Mouse (Mus musculus): ENCODE measurements around the gene 9430015G10Rik. TPM values are rescaled to one million over a fixed set of nuclear protein-coding genes. Genes with fewer than 3 reads are reported as not detected.
"Not testable (repeated sequence)": the region's sequence is repeated elsewhere in the genome, so short reads cannot be mapped to it uniquely, and the experiment has no call there.

9430015G10Rik gene
- polyA plus RNA-seq, 1 experiment from 2014 or later, result 27.3 TPM

DNA sequence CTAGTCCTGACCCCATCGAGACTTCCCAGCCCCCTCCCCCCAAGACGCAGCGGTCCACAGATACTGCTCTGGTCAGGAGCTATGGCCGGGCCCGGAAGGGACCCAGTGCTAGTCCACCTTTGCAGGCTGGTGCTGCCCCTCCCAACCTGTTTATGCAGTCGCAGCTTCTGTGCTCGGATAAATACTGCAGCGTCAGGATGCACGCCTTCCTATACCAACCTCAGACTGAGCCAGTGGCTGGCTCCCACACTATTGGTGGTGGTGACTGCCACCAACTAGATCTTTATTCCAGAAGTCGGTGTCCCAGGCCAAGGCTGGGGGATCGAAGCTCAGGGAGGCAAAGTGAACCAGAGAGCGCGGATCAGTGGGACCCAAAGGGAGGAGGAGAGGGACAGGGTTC lies 25.3 kb downstream of the 9430015G10Rik start:
- Histone ChIP-seq H3K4me3 (replicated peaks) (no peak overlapping the region), H3K36me3 (no peaks in the 10 kb centered on the region), H3K27me3 (replicated peaks) (no peaks in the 10 kb centered on the region), H3K9ac (no peak overlapping the region), H3K9me3 (no peaks in the 10 kb centered on the region), H3K27ac (no peak overlapping the region; the same call in 1 of the 2 replicates), H3K4me1 (0 out of 2 replicates have a peak, but pooled peaks cover 7% of the 10 kb centered on the region), H3K4me2 (no peak overlapping the region)
- no peak for ATAC-seq (ENCODE audit: insufficient read depth, low FRiP score, low read depth)
- WGBS, result 93% methylated on average over 13 of the region's 13 CpGs

DNA sequence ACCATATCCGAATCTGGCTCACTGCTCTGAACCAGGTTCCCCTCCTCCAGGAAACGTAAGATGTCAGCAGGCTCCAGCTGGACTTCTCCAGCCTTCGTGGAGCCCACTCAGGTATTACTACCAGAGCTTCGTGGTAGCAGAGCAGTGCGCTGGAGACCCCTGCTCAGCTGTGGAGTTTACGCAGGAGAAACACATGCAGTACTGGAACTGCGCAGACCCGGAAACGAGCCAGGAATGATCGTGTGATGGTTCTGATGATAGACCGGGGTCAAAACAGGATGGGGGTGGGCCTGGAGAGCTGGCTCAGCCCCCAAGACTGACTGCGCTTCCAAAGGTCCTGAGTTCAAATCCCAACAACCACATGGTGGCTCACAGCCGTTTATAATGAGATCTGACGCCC lies 26.0 kb downstream of the 9430015G10Rik start:
- ATAC-seq (ENCODE audit: insufficient read depth, low FRiP score, low read depth), result no peak
- no peak overlapping the region for H3K4me2 ChIP-seq
- no peak overlapping the region for H3K9ac ChIP-seq
- 0 out of 2 replicates have a peak, but pooled peaks cover 7% of the 10 kb centered on the region for H3K4me1 ChIP-seq
- no peaks in the 10 kb centered on the region for H3K27me3 ChIP-seq (replicated peaks)
- H3K4me3 ChIP-seq (replicated peaks), result no peak overlapping the region
- H3K27ac ChIP-seq, result no peak overlapping the region
- H3K36me3 ChIP-seq, result no peaks in the 10 kb centered on the region
- no peaks in the 10 kb centered on the region for H3K9me3 ChIP-seq
- WGBS, result 94% methylated on average over 14 of the region's 14 CpGs

DNA sequence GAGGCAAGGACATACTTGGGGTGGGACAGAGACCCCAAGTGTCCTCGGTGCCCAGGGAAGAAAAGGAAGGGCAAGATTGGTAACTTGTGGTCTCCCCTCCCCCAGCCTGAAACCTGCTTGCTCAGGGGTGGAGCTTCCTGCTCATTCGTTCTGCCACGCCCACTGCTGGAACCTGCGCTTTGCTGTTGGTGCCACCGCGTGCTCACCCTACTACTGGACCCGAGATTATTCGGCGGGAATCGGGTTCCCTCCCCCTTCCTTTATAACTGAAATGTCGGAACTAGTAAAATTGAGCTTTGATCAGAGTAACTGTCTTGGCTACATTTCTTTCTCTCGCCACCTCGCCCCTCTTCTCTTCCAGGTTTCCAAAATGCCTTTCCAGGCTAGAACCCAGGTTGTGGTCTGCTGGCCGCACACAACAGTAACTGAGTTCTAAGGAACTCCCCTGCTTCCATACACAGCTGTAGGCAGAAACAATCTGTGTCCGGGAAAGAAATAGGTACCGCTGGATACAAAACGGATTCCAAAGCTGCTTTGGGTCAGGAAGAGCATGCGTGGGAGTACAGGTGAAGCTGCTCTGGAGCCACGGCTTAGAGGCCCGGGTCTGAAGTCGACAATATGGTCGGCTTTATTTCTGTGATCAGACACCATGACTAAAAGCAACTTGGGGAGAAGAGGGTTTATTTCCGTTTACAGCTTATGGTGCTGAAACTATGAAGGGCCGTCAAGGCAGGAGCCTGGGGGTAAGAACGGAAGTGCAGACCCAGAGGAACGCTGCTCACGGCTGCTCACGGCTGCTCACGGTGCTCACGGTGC lies 26.7 kb downstream of the 9430015G10Rik start:
- 91% methylated on average over 30 of the region's 30 CpGs for WGBS
- no peaks in the 10 kb centered on the region for H3K27me3 ChIP-seq (replicated peaks)
- H3K4me1 ChIP-seq, result 0 out of 2 replicates have a peak, but pooled peaks cover 7% of the 10 kb centered on the region
- H3K9ac ChIP-seq, result no peak overlapping the region
- H3K4me2 ChIP-seq, result no peak overlapping the region
- H3K4me3 ChIP-seq (replicated peaks), result no peak overlapping the region
- no peaks in the 10 kb centered on the region for H3K9me3 ChIP-seq
- no peaks in the 10 kb centered on the region for H3K36me3 ChIP-seq
- H3K27ac ChIP-seq, result no peak overlapping the region
- no peak for ATAC-seq (ENCODE audit: insufficient read depth, low FRiP score, low read depth)

DNA sequence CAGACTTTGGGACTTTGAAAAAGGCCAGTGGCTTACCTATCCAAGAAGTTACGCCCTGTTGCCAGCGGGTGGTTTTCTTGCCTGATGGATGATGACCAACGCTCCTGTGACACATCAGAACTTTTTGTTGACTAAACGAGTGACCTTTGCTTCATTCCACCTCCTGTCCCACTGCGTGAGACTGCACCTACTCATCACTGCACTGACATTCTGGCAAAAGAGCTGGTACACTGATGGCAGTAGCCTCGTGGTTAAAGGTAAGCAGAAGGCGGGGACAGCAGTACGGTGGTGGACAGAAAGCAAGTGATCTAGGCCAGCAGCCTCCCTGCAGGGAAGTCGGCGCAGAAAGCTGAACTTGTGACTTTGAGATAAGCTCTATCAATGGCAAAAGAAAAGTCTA lies 41.1 kb downstream of the 9430015G10Rik start:
- 76% methylated on average over 10 of the region's 10 CpGs for WGBS

DNA sequence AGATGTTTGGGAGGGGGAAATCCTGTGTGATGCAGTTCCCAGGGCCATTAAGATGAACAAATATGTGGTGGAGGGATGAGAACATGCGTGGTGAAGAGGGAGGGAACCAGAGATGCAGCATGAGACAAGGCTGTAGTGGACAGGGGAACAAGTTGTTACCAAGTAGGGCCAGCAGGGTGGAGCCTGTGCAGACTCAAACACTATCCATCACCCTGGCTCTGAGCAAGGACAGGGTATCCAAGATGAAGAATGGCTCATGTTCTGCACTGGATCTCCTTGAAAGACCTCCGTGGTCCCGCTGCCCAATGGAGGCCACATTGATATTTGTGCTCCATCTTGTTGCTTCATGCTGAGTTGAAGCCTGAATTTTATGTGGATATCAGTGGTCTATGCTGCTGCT lies 45.0 kb downstream of the 9430015G10Rik start:
- Histone ChIP-seq H3K4me2 (no peak overlapping the region), H3K9ac (no peak overlapping the region), H3K4me3 (replicated peaks) (no peak overlapping the region), H3K4me1 (no peaks in the 10 kb centered on the region), H3K27ac (no peak overlapping the region), H3K36me3 (no peaks in the 10 kb centered on the region), H3K27me3 (replicated peaks) (no peaks in the 10 kb centered on the region), H3K9me3 (no peaks in the 10 kb centered on the region)
- no peak for ATAC-seq (ENCODE audit: insufficient read depth, low FRiP score, low read depth)
- whole genome bisulfite sequencing, result 82% methylated on average over 3 of the region's 3 CpGs

More for the DNA sequence above, 41.1 kb downstream of the 9430015G10Rik start:
- H3K27ac ChIP-seq; H3K36me3 ChIP-seq; ATAC-seq (ENCODE audit: insufficient read depth, low FRiP score, low read depth); H3K4me2 ChIP-seq; H3K9ac ChIP-seq; H3K4me1 ChIP-seq; H3K4me3 ChIP-seq (replicated peaks); H3K9me3 ChIP-seq; H3K27me3 ChIP-seq (replicated peaks): not testable (repeated sequence)

DNA sequence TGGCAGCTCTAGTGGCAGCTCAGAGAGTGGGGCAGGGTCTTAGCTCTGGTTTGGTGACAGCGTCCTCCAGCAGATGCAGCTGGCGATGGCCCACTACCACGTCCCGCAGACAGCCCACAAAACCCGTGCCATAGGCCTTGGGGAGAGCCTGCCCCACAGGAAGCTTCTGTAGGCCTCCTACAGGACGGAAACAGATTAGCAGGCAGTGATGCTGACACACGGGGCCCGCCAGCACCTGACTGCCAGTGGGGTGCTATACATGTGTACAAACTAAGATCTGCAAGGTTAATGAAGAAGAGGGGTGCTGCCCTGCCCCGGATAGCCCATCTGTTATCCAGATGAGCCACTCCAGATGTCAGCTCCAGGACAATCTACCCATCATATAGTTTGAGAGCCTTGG lies 56.7 kb downstream of the 9430015G10Rik start:
- no peak overlapping the region for H3K4me2 ChIP-seq
- H3K4me3 ChIP-seq (replicated peaks), result no peak overlapping the region
- no peak overlapping the region for H3K9ac ChIP-seq
- H3K4me1 ChIP-seq, result no peaks in the 10 kb centered on the region
- H3K9me3 ChIP-seq, result 0 out of 2 replicates have a peak, but pooled peaks cover 3% of the 10 kb centered on the region
- WGBS, result 88% methylated on average over 9 of the region's 9 CpGs
- H3K27me3 ChIP-seq (replicated peaks), result no peaks in the 10 kb centered on the region
- peaks cover 77% of the 10 kb centered on the region for H3K36me3 ChIP-seq
- no peak overlapping the region for H3K27ac ChIP-seq
- ATAC-seq (ENCODE audit: insufficient read depth, low FRiP score, low read depth), result no peak

DNA sequence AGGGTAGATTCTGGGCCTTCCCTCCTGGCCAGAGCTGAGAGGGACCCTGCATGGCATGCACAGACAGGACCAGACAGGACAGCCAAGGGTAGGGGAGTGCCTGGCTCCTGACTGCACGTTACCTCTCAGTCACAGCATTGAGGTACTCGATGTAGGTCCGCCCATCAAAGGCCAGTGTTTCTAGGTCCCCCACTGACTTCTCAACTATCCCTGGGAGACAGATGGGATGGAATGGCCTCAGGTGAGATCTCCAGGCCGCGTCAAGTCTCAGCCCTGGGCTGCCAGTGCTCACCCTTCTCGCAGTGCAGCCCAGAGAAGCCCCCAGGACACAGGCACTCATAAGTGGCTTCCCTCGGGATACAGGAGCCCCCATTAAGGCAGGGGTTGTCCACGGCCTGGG lies 58.8 kb downstream of the 9430015G10Rik start:
- H3K36me3 ChIP-seq, result peaks cover 82% of the 10 kb centered on the region
- no peak overlapping the region for H3K9ac ChIP-seq
- no peaks in the 10 kb centered on the region for H3K9me3 ChIP-seq
- no peak for ATAC-seq (ENCODE audit: insufficient read depth, low FRiP score, low read depth)
- no peak overlapping the region for H3K4me3 ChIP-seq (replicated peaks)
- H3K4me1 ChIP-seq, result no peaks in the 10 kb centered on the region
- H3K4me2 ChIP-seq, result no peak overlapping the region
- WGBS, result 88% methylated on average over 8 of the region's 8 CpGs
- no peaks in the 10 kb centered on the region for H3K27me3 ChIP-seq (replicated peaks)
- no peak overlapping the region for H3K27ac ChIP-seq

DNA sequence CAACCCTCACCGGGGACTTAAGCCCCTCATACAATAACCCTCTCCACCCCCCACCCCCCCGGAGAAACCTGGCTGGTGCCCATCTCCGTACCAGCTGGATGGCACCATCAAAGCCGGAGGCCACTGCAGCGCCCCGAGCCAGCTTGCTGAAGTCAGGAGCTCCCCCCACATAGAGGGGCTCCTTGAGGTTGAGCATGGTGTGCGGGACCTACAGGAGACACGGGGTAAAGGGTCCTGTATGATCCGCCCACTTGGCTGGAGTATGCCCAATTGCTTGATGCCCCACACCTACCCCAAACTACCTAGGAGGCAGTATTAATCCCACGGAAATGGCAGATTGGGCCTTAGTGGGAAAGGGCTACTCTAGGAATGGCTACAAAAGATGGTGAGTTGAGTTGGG lies 59.3 kb downstream of the 9430015G10Rik start:
- Histone ChIP-seq H3K9me3 (no peaks in the 10 kb centered on the region), H3K4me3 (replicated peaks) (no peak overlapping the region), H3K27me3 (replicated peaks) (no peaks in the 10 kb centered on the region), H3K9ac (no peak overlapping the region), H3K4me1 (no peaks in the 10 kb centered on the region), H3K27ac (no peak overlapping the region), H3K36me3 (peaks cover 83% of the 10 kb centered on the region), H3K4me2 (no peak overlapping the region)
- ATAC-seq (ENCODE audit: insufficient read depth, low FRiP score, low read depth), result no peak
- WGBS, result 91% methylated on average over 10 of the region's 10 CpGs

DNA sequence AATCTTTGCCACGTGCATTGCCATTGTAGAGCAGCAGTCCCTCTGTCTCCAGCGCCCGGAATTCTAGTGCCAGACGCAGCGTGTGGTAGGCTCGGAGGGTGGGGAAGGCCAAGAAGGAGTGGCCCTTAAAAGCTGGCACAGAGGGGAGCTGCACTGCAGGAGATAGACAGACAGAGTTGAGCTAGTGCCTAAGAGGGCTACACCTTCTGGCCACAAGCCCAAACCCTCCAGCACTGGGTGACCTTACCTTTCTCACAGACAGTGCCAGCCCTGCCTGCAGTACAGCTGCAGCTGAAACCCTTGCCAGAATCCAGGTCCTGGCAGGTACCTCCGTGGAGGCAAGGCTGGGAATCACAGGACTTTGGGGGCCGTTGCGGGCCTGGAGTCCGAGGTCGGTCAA lies 62.0 kb downstream of the 9430015G10Rik start:
- Histone ChIP-seq H3K27ac (no peak overlapping the region), H3K4me1 (no peaks in the 10 kb centered on the region), H3K36me3 (peaks cover 79% of the 10 kb centered on the region), H3K4me2 (no peak overlapping the region), H3K27me3 (replicated peaks) (no peaks in the 10 kb centered on the region), H3K9ac (no peak overlapping the region), H3K4me3 (replicated peaks) (no peak overlapping the region), H3K9me3 (no peaks in the 10 kb centered on the region)
- no peak for ATAC-seq (ENCODE audit: insufficient read depth, low FRiP score, low read depth)
- WGBS, result 94% methylated on average over 11 of the region's 11 CpGs

Other genes with a start within 250 kb of the 9430015G10Rik start
- gene Tas1r3, start 246.6 kb upstream of the 9430015G10Rik start, polyA plus RNA-seq (2015; fragmentation: Nextera tagmentation; extraction: Ambion mirVana), result 0.30 and 0.50 TPM in 2 replicates
- 14.7 and 15.7 TPM in 2 replicates for gene Cptp, start 240.5 kb upstream of the 9430015G10Rik start, polyA plus RNA-seq (2015; fragmentation: Nextera tagmentation; extraction: Ambion mirVana)
- 59.7 and 60.7 TPM in 2 replicates for gene Ints11, start 240.4 kb upstream of the 9430015G10Rik start, polyA plus RNA-seq (2015; fragmentation: Nextera tagmentation; extraction: Ambion mirVana)
- 51.2 and 51.9 TPM in 2 replicates for gene Pusl1, start 218.2 kb upstream of the 9430015G10Rik start, polyA plus RNA-seq (2015; fragmentation: Nextera tagmentation; extraction: Ambion mirVana)
- 17.0 and 17.5 TPM in 2 replicates for gene Acap3, start 218.2 kb upstream of the 9430015G10Rik start, polyA plus RNA-seq (2015; fragmentation: Nextera tagmentation; extraction: Ambion mirVana)
- gene Ube2j2, start 166.2 kb upstream of the 9430015G10Rik start, polyA plus RNA-seq (2015; fragmentation: Nextera tagmentation; extraction: Ambion mirVana), result 100 and 102 TPM in 2 replicates
- 46.2 and 49.1 TPM in 2 replicates for gene C1qtnf12, start 147.7 kb upstream of the 9430015G10Rik start, polyA plus RNA-seq (2015; fragmentation: Nextera tagmentation; extraction: Ambion mirVana)
- gene B3galt6, start 117.3 kb upstream of the 9430015G10Rik start, polyA plus RNA-seq (2015; fragmentation: Nextera tagmentation; extraction: Ambion mirVana), result 14.4 and 14.6 TPM in 2 replicates
- 154 and 168 TPM in 2 replicates for gene Sdf4, start 117.1 kb upstream of the 9430015G10Rik start, polyA plus RNA-seq (2015; fragmentation: Nextera tagmentation; extraction: Ambion mirVana)
- gene Tnfrsf4, start 96.1 kb upstream of the 9430015G10Rik start, polyA plus RNA-seq (2015; fragmentation: Nextera tagmentation; extraction: Ambion mirVana), result 0.64 and 1.1 TPM in 2 replicates
- gene Tnfrsf18, start 83.8 kb upstream of the 9430015G10Rik start, polyA plus RNA-seq (2015; fragmentation: Nextera tagmentation; extraction: Ambion mirVana), result 2.3 and 2.5 TPM in 2 replicates
- gene Ttll10, start 50.6 kb upstream of the 9430015G10Rik start, polyA plus RNA-seq (2015; fragmentation: Nextera tagmentation; extraction: Ambion mirVana), result 4.1 and 5.0 TPM in 2 replicates
- 0.39 and 0.44 TPM in 2 replicates for gene Rnf223, start 20.5 kb downstream of the 9430015G10Rik start, polyA plus RNA-seq (2015; fragmentation: Nextera tagmentation; extraction: Ambion mirVana)
- 61.7 and 67.8 TPM in 2 replicates for gene Agrn, start 87.5 kb downstream of the 9430015G10Rik start, polyA plus RNA-seq (2015; fragmentation: Nextera tagmentation; extraction: Ambion mirVana)
- gene Isg15, start 90.8 kb downstream of the 9430015G10Rik start, polyA plus RNA-seq (2015; fragmentation: Nextera tagmentation; extraction: Ambion mirVana), result 3.2 and 4.8 TPM in 2 replicates
- 3.0 TPM in 2 replicates for gene AW011738, start 93.3 kb downstream of the 9430015G10Rik start, polyA plus RNA-seq (2015; fragmentation: Nextera tagmentation; extraction: Ambion mirVana)
- 0.61 and 0.99 TPM in 2 replicates for gene Perm1, start 105.9 kb downstream of the 9430015G10Rik start, polyA plus RNA-seq (2015; fragmentation: Nextera tagmentation; extraction: Ambion mirVana)
- 20.0 and 22.1 TPM in 2 replicates for gene Plekhn1, start 124.9 kb downstream of the 9430015G10Rik start, polyA plus RNA-seq (2015; fragmentation: Nextera tagmentation; extraction: Ambion mirVana)
- 72.0 and 75.3 TPM in 2 replicates for gene Noc2l, start 126.0 kb downstream of the 9430015G10Rik start, polyA plus RNA-seq (2015; fragmentation: Nextera tagmentation; extraction: Ambion mirVana)
- gene Samd11, start 145.7 kb downstream of the 9430015G10Rik start, polyA plus RNA-seq (2015; fragmentation: Nextera tagmentation; extraction: Ambion mirVana), result 1.2 and 3.1 TPM in 2 replicates
- not detected in 2 replicates for gene Vmn2r-ps159, start 221.1 kb downstream of the 9430015G10Rik start, polyA plus RNA-seq (2015; fragmentation: Nextera tagmentation; extraction: Ambion mirVana)